19 mouse cellular contexts compared by ENCODE assay signal in the genomic region with DNA sequence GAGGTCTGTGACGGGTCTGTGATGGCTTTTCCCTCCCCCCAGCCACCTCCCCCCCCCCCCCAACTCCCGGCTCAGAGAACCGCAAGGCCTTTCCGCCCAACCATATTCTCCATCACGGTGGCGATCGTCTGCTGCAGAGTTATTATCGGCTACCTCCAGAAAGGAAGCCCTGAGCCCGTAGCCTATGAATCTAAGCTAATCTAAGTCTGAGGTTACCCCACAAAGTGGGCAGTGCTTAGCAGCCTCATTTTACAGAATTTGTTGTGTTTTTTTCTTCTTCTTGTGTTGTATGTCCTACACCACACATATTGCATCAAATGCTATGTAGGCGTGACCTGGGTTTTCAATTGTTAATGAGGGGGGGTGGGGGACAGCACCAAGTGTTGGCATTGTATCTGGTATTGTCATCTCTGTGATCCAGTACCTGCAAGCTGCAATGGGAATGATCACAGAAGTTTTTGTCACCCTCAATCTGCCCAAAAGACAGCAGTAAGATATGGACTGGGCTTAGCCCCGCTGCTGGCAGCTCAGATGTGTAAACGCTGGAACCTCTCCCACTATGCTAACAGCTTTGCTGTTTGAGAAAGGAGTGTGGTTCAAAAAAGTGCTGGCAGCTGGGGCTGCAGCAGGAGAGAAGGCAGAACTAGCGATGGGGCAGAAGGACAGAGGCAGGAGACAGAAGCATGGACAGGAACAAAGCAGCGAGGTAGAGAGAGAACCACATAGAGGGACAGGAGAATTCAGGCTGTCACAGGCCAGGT. TPM values are rescaled to one million over a fixed set of nuclear protein-coding genes. Genes with fewer than 3 reads are reported as not detected.
DNase-seq lines count a peak whose midpoint lies in the region; ATAC-seq lines count a peak whose summit lies in the region.
"Had no signal": no experiment of that assay in that cellular context is flagged by ENCODE, and none has a peak within 500 bp of the region (broad histone marks: within the 10 kb centered on the region; RNA-seq: fewer than 3 reads in every experiment).

No protein-coding gene starts in this region.

- peak overlapping the region; percentile 9; the same call in 1 of the 2 replicates for H3K9ac ChIP-seq in lung, embryonic 16.5 days (ENCODE audit: low read length)
- H3K9ac ChIP-seq: embryonic facial prominence, embryonic 13.5 days; forebrain, embryonic 12.5 days; heart, embryonic 12.5 days; hindbrain, embryonic 14.5 days; intestine, embryonic 15.5 days had no signal

- H3K36me3 ChIP-seq in lung, embryonic 16.5 days (ENCODE audit: control insufficient read depth, insufficient read depth, low read length), result no peaks in the 10 kb centered on the region
- no peaks in the 10 kb centered on the region for H3K36me3 ChIP-seq in limb, embryonic 10.5 days
- H3K36me3 ChIP-seq: embryonic facial prominence, embryonic 13.5 days; forebrain, embryonic 12.5 days; heart, embryonic 12.5 days; hindbrain, embryonic 10.5 days; intestine, embryonic 15.5 days had no signal

- no peaks in the 10 kb centered on the region for H3K9me3 ChIP-seq in lung, embryonic 16.5 days (ENCODE audit: control insufficient read depth, low read length)
- H3K9me3 ChIP-seq in limb, embryonic 10.5 days (replicated peaks), result no peaks in the 10 kb centered on the region
- H3K9me3 ChIP-seq: embryonic facial prominence, embryonic 13.5 days; forebrain, embryonic 12.5 days; heart, embryonic 12.5 days; hindbrain, embryonic 10.5 days; intestine, embryonic 15.5 days had no signal

- H3K4me3 ChIP-seq in lung, embryonic 16.5 days (ENCODE audit: low read length), result no peak overlapping the region
- H3K4me3 ChIP-seq in limb, embryonic 10.5 days, result no peak overlapping the region
- H3K4me3 ChIP-seq: embryonic facial prominence, embryonic 13.5 days; forebrain, embryonic 12.5 days; heart, adult 2 months; heart, embryonic 12.5 days; hindbrain, embryonic 10.5 days; intestine, embryonic 15.5 days had no signal

- no peak overlapping the region for H3K27ac ChIP-seq in lung, embryonic 16.5 days (ENCODE audit: low read length)
- no peak overlapping the region for H3K27ac ChIP-seq in limb, embryonic 10.5 days
- H3K27ac ChIP-seq: embryonic facial prominence, embryonic 13.5 days; forebrain, embryonic 12.5 days; heart, adult 2 months; hindbrain, embryonic 10.5 days; hindbrain, embryonic 14.5 days; intestine, embryonic 15.5 days had no signal

- H3K4me1 ChIP-seq in lung, embryonic 16.5 days (replicated peaks; ENCODE audit: control insufficient read depth, insufficient read depth, low read length), result no peaks in the 10 kb centered on the region
- no peaks in the 10 kb centered on the region for H3K4me1 ChIP-seq in limb, embryonic 10.5 days
- H3K4me1 ChIP-seq: embryonic facial prominence, embryonic 13.5 days; forebrain, embryonic 12.5 days; heart, embryonic 12.5 days; hindbrain, embryonic 10.5 days; intestine, embryonic 15.5 days had no signal

- DNase-seq in lung, postnatal 25 days (ENCODE audit: low spot score), result no peak
- peak; percentile 42 for DNase-seq in NIH3T3 (ENCODE audit: low read depth)
- no peak for DNase-seq in limb, embryonic 10.5 days (ENCODE audit: low spot score)
- no peak for DNase-seq in cerebellum, adult 9-11 months
- DNase-seq: adrenal gland, adult 8-10 months; cerebellum, adult 11 months; cerebellum, adult 8-10 months; cerebellum, postnatal 25 days; gastrocnemius, postnatal 10 days; heart, adult 2 months had no signal

- ATAC-seq in lung, embryonic 16.5 days (ENCODE audit: low read depth), result no peak
- ATAC-seq in megakaryocyte progenitor cell, adult 5-6 weeks (replicated peaks; ENCODE audit: poor library complexity), result peak; percentile 44; the same call in 1 of the 2 replicates
- ATAC-seq: forebrain, embryonic 16.5 days; intestine, embryonic 15.5 days had no signal

- H3K4me2 ChIP-seq in lung, embryonic 16.5 days (ENCODE audit: low read depth, low read length), result no peak overlapping the region
- H3K4me2 ChIP-seq: embryonic facial prominence, embryonic 13.5 days; forebrain, embryonic 12.5 days; heart, embryonic 12.5 days; hindbrain, embryonic 14.5 days; intestine, embryonic 15.5 days had no signal

- no peaks in the 10 kb centered on the region for H3K27me3 ChIP-seq in lung, embryonic 16.5 days (ENCODE audit: control insufficient read depth, insufficient read depth, low read depth, low read length)
- H3K27me3 ChIP-seq in limb, embryonic 10.5 days (ENCODE audit: low read depth, poor library complexity, severe bottlenecking), result no peaks in the 10 kb centered on the region
- H3K27me3 ChIP-seq: embryonic facial prominence, embryonic 13.5 days; forebrain, embryonic 12.5 days; heart, embryonic 12.5 days; intestine, embryonic 15.5 days had no signal

- 58% methylated on average over 13 of the region's 14 CpGs for WGBS in lung, embryonic 16.5 days
- WGBS in limb, embryonic 10.5 days, result 74% methylated on average over 14 of the region's 14 CpGs

RNA-seq across cellular contexts. Expression of gene Capn1, which starts 15.0 kb away (rescaled TPM):
- 12.3 and 12.8 TPM in 2 replicates for polyA plus RNA-seq in lung, embryonic 16.5 days (2015; fragmentation: Nextera tagmentation; extraction: Ambion mirVana)
- total RNA-seq in megakaryocyte progenitor cell, adult 5-6 weeks (2015), result 18.6 and 20.0 TPM in 2 replicates
- total RNA-seq in megakaryocyte progenitor cell, adult 5-6 weeks (2017), result 36.8 and 38.4 TPM in 2 replicates
- 2.0 and 2.4 TPM in 2 replicates for polyA plus RNA-seq in limb, embryonic 10.5 days (2016; fragmentation: Nextera tagmentation; extraction: Ambion mirVana)

RNA-seq across cellular contexts. Expression of gene Syvn1, which starts 15.7 kb away (rescaled TPM):
- polyA plus RNA-seq in lung, embryonic 16.5 days (2015; fragmentation: Nextera tagmentation; extraction: Ambion mirVana), result 27.7 and 31.7 TPM in 2 replicates
- 23.1 and 25.2 TPM in 2 replicates for total RNA-seq in megakaryocyte progenitor cell, adult 5-6 weeks (2015)
- 10.1 and 11.2 TPM in 2 replicates for total RNA-seq in megakaryocyte progenitor cell, adult 5-6 weeks (2017)
- polyA plus RNA-seq in limb, embryonic 10.5 days (2016; fragmentation: Nextera tagmentation; extraction: Ambion mirVana), result 36.9 and 38.6 TPM in 2 replicates

RNA-seq across cellular contexts. Expression of gene Mrpl49, which starts 26.9 kb away (rescaled TPM):
- polyA plus RNA-seq in lung, embryonic 16.5 days (2015; fragmentation: Nextera tagmentation; extraction: Ambion mirVana), result 72.9 and 74.6 TPM in 2 replicates
- total RNA-seq in megakaryocyte progenitor cell, adult 5-6 weeks (2015), result 44.4 and 53.5 TPM in 2 replicates
- 31.9 and 38.4 TPM in 2 replicates for total RNA-seq in megakaryocyte progenitor cell, adult 5-6 weeks (2017)
- polyA plus RNA-seq in limb, embryonic 10.5 days (2016; fragmentation: Nextera tagmentation; extraction: Ambion mirVana), result 90.3 and 91.4 TPM in 2 replicates

RNA-seq across cellular contexts. Expression of gene Fau, which starts 26.9 kb away (rescaled TPM):
- 757 and 774 TPM in 2 replicates for polyA plus RNA-seq in lung, embryonic 16.5 days (2015; fragmentation: Nextera tagmentation; extraction: Ambion mirVana)
- total RNA-seq in megakaryocyte progenitor cell, adult 5-6 weeks (2015), result 1,814 and 1,841 TPM in 2 replicates
- total RNA-seq in megakaryocyte progenitor cell, adult 5-6 weeks (2017), result 1,690 and 2,042 TPM in 2 replicates
- polyA plus RNA-seq in limb, embryonic 10.5 days (2016; fragmentation: Nextera tagmentation; extraction: Ambion mirVana), result 820 and 955 TPM in 2 replicates

RNA-seq across cellular contexts. Expression of gene Znhit2, which starts 30.3 kb away (rescaled TPM):
- 26.2 and 28.6 TPM in 2 replicates for polyA plus RNA-seq in lung, embryonic 16.5 days (2015; fragmentation: Nextera tagmentation; extraction: Ambion mirVana)
- total RNA-seq in megakaryocyte progenitor cell, adult 5-6 weeks (2015), result 12.7 and 14.2 TPM in 2 replicates
- 12.5 and 14.5 TPM in 2 replicates for total RNA-seq in megakaryocyte progenitor cell, adult 5-6 weeks (2017)
- polyA plus RNA-seq in limb, embryonic 10.5 days (2016; fragmentation: Nextera tagmentation; extraction: Ambion mirVana), result 35.2 and 36.1 TPM in 2 replicates
